10 mouse cellular contexts compared by ENCODE assay signal in the genomic region with DNA sequence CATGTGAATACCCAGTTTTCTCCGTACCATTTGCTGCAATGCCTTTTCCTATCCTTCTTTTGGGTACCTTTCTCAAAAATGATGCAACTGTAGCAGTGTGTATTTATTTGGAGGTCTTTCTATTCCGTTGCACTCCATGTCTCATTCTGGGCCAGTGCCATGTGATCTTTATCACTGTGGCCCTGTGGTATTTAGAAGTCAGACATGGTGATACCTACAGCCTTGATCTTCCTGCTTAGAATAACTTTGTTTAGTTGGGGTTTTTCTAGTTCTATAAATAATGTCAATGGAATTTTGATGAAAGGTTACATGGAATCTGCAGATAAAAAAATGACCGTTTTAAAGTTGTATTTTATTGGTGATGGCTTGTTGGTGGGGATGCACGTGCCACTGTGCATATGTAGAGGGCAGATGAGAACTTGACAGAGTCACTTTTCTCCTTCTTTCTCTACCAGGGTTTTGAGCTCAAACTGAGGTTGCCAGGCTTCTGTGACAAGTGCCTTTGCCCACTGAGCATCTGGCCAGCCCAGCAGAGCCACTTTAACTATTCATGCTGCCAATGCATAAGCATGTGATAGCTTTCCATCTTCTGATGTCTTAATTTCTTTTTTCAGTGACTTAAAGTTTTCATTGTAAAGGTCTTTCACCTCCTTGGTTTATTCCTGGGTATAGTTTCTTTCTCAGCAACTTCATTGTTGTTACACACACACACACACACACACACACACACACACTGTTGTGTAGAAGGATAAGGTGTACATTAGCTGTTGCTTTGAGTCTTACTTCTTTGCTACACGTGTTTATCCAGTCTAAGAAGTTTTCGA.
"Had no signal": no experiment of that assay in that cellular context is flagged by ENCODE, and none has a peak within 500 bp of the region (broad histone marks: within the 10 kb centered on the region; RNA-seq: fewer than 3 reads in every experiment).

No protein-coding gene starts in this region.

- DNase-seq: kidney, adult 8-10 months; kidney, postnatal 10 days; kidney, postnatal 36 days; layer of hippocampus, postnatal 36 days; left cerebral cortex, postnatal 4 days; liver, postnatal 0 days; lung, embryonic 14.5 days; retina, postnatal 1 day; thymus, adult 18-20 months; thymus, postnatal 4 days had no signal
